Comparison of ENCODE assay signal across 8 mouse cellular contexts in genomic region chr8:105623118-105623517, GRCm38 (mm10). TPM values are rescaled to one million over a fixed set of nuclear protein-coding genes. Genes with fewer than 3 reads are reported as not detected.
DNase-seq lines count a peak whose midpoint lies in the region; ATAC-seq lines count a peak whose summit lies in the region.

No protein-coding gene starts in this region.

- DNase-seq in liver, embryonic 11.5 days (ENCODE audit: low spot score) = no peak
- DNase-seq in liver = no peak
- DNase-seq in thymus, postnatal 14 days = peak; percentile 93
- no peak for DNase-seq in urinary bladder, postnatal 4 days (ENCODE audit: low spot score in 2 of 2)
- no peak for DNase-seq in adrenal gland, adult 2 months

- H3K9ac ChIP-seq in liver, embryonic 11.5 days (ENCODE audit: low read depth, low read length) = no peak overlapping the region
- H3K9ac ChIP-seq in hindbrain, embryonic 15.5 days = no peak overlapping the region

- H3K4me2 ChIP-seq in liver, embryonic 11.5 days = no peak overlapping the region
- no peak overlapping the region for H3K4me2 ChIP-seq in hindbrain, embryonic 15.5 days

- no peak overlapping the region for H3K4me3 ChIP-seq in liver, embryonic 11.5 days (ENCODE audit: low read depth, low read length)
- H3K4me3 ChIP-seq in brown adipose tissue, adult 24 weeks (ENCODE audit: insufficient read depth, low read depth, low read length) = no peak overlapping the region
- H3K4me3 ChIP-seq in hindbrain, embryonic 15.5 days = no peak overlapping the region
- H3K4me3 ChIP-seq in megakaryocyte, embryonic 14.5 days (replicated peaks) = peak overlapping the region; percentile 62

- H3K27me3 ChIP-seq in liver, embryonic 11.5 days (replicated peaks; ENCODE audit: control insufficient read depth, insufficient read depth, low read length) = no peaks in the 10 kb centered on the region
- no peaks in the 10 kb centered on the region for H3K27me3 ChIP-seq in hindbrain, embryonic 15.5 days
- H3K27me3 ChIP-seq in megakaryocyte, embryonic 14.5 days (replicated peaks) = no peaks in the 10 kb centered on the region

- H3K4me1 ChIP-seq in liver, embryonic 11.5 days (replicated peaks; ENCODE audit: control insufficient read depth, insufficient read depth, low read length) = peaks cover 14% of the 10 kb centered on the region
- peaks cover 4% of the 10 kb centered on the region; the same call in 1 of the 2 replicates for H3K4me1 ChIP-seq in brown adipose tissue, adult 24 weeks (ENCODE audit: control insufficient read depth, insufficient read depth, insufficient read length, low read length)
- H3K4me1 ChIP-seq in hindbrain, embryonic 15.5 days (replicated peaks) = peaks cover 18% of the 10 kb centered on the region
- H3K4me1 ChIP-seq in megakaryocyte, embryonic 14.5 days = peaks cover 63% of the 10 kb centered on the region

- no peaks in the 10 kb centered on the region for H3K9me3 ChIP-seq in liver, embryonic 11.5 days (ENCODE audit: control insufficient read depth, low read length)
- H3K9me3 ChIP-seq in hindbrain, embryonic 15.5 days = no peaks in the 10 kb centered on the region
- no peaks in the 10 kb centered on the region for H3K9me3 ChIP-seq in megakaryocyte, embryonic 14.5 days

- H3K27ac ChIP-seq in liver, embryonic 11.5 days (ENCODE audit: low read depth, low read length) = peak overlapping the region; percentile 35; the same call in 1 of the 2 replicates
- peak overlapping the region; percentile 24; the same call in 1 of the 2 replicates for H3K27ac ChIP-seq in brown adipose tissue, adult 24 weeks (replicated peaks; ENCODE audit: low read depth, low read length)
- peak overlapping the region; percentile 54; the same call in 1 of the 2 replicates for H3K27ac ChIP-seq in hindbrain, embryonic 15.5 days (replicated peaks)

- no peak for ATAC-seq in liver, embryonic 11.5 days (replicated peaks; ENCODE audit: low FRiP score)
- ATAC-seq in hindbrain, embryonic 15.5 days (ENCODE audit: low FRiP score, low read depth) = no peak

- 36% methylated on average over 5 of the region's 5 CpGs for WGBS in liver, embryonic 11.5 days
- 29% methylated on average over 5 of the region's 5 CpGs for WGBS in hindbrain, embryonic 15.5 days

- H3K36me3 ChIP-seq in liver, embryonic 11.5 days (ENCODE audit: control insufficient read depth, insufficient read depth, low read length) = peaks cover 31% of the 10 kb centered on the region
- H3K36me3 ChIP-seq in hindbrain, embryonic 15.5 days = peaks cover 37% of the 10 kb centered on the region
- H3K36me3 ChIP-seq in megakaryocyte, embryonic 14.5 days (replicated peaks; ENCODE audit: low read length) = peaks cover 81% of the 10 kb centered on the region

RNA-seq across cellular contexts. Expression of gene Ctcf, which starts 13.2 kb away (rescaled TPM):
- polyA plus RNA-seq in liver, embryonic 11.5 days (2014; fragmentation: Nextera tagmentation; extraction: Ambion mirVana) = 79.0 and 83.2 TPM in 2 replicates
- polyA plus RNA-seq in brown adipose tissue, adult 24 weeks (2012; ENCODE audit: insufficient read depth, insufficient read length, missing spikeins) = 18.5 and 22.9 TPM in 2 replicates
- polyA plus RNA-seq in hindbrain, embryonic 15.5 days (2015; fragmentation: Nextera tagmentation; extraction: Ambion mirVana) = 100 and 101 TPM in 2 replicates
- polyA plus RNA-seq in megakaryocyte, embryonic 14.5 days (2012; ENCODE audit: insufficient read depth, low replicate concordance) = 18.1 and 68.4 TPM in 2 replicates
- total RNA-seq in adrenal gland, adult 2 months (2021) = 10 to 100 TPM; 51.5 to 53.4 TPM
- 14.5 and 15.6 TPM in 2 replicates for polyA plus RNA-seq in adrenal gland, adult 2 months (2012; rRNA removed)

RNA-seq across cellular contexts. Expression of gene Agrp, which starts 14.1 kb away (rescaled TPM):
- polyA plus RNA-seq in liver, embryonic 11.5 days (2014; fragmentation: Nextera tagmentation; extraction: Ambion mirVana) = 0.53 TPM in 1 of 2 replicates, not detected in the other
- not detected in 2 replicates for polyA plus RNA-seq in brown adipose tissue, adult 24 weeks (2012; ENCODE audit: insufficient read depth, insufficient read length, missing spikeins)
- polyA plus RNA-seq in hindbrain, embryonic 15.5 days (2015; fragmentation: Nextera tagmentation; extraction: Ambion mirVana) = 0.56 and 0.80 TPM in 2 replicates
- polyA plus RNA-seq in megakaryocyte, embryonic 14.5 days (2012; ENCODE audit: insufficient read depth, low replicate concordance) = not detected in 2 replicates
- total RNA-seq in adrenal gland, adult 2 months (2021) = 1 to 10 TPM; 2.3 to 2.4 TPM
- 1.5 and 2.6 TPM in 2 replicates for polyA plus RNA-seq in adrenal gland, adult 2 months (2012; rRNA removed)

RNA-seq across cellular contexts. Expression of gene Ripor1, which starts 18.1 kb away (rescaled TPM):
- polyA plus RNA-seq in liver, embryonic 11.5 days (2014; fragmentation: Nextera tagmentation; extraction: Ambion mirVana) = 31.4 and 33.0 TPM in 2 replicates
- polyA plus RNA-seq in brown adipose tissue, adult 24 weeks (2012; ENCODE audit: insufficient read depth, insufficient read length, missing spikeins) = 13.4 and 14.4 TPM in 2 replicates
- 35.2 and 39.3 TPM in 2 replicates for polyA plus RNA-seq in hindbrain, embryonic 15.5 days (2015; fragmentation: Nextera tagmentation; extraction: Ambion mirVana)
- polyA plus RNA-seq in megakaryocyte, embryonic 14.5 days (2012; ENCODE audit: insufficient read depth, low replicate concordance) = 19.3 and 27.7 TPM in 2 replicates
- 10 to 100 TPM; 23.2 to 37.3 TPM for total RNA-seq in adrenal gland, adult 2 months (2021)
- polyA plus RNA-seq in adrenal gland, adult 2 months (2012; rRNA removed) = 29.8 and 33.0 TPM in 2 replicates

RNA-seq across cellular contexts. Expression of gene Atp6v0d1, which starts 57.3 kb away (rescaled TPM):
- 74.2 and 76.3 TPM in 2 replicates for polyA plus RNA-seq in liver, embryonic 11.5 days (2014; fragmentation: Nextera tagmentation; extraction: Ambion mirVana)
- 52.7 and 65.1 TPM in 2 replicates for polyA plus RNA-seq in brown adipose tissue, adult 24 weeks (2012; ENCODE audit: insufficient read depth, insufficient read length, missing spikeins)
- 222 and 231 TPM in 2 replicates for polyA plus RNA-seq in hindbrain, embryonic 15.5 days (2015; fragmentation: Nextera tagmentation; extraction: Ambion mirVana)
- polyA plus RNA-seq in megakaryocyte, embryonic 14.5 days (2012; ENCODE audit: insufficient read depth, low replicate concordance) = 19.8 and 57.3 TPM in 2 replicates
- total RNA-seq in adrenal gland, adult 2 months (2021) = 100 to 1,000 TPM; 113 to 118 TPM
- polyA plus RNA-seq in adrenal gland, adult 2 months (2012; rRNA removed) = 77.6 and 80.3 TPM in 2 replicates
